Mouse (Mus musculus) erythroblast, adult 5-6 weeks (primary cell): ENCODE data around the gene Zfp362. TPM values are rescaled to one million over a fixed set of nuclear protein-coding genes. Genes with fewer than 3 reads are reported as not detected.
A peak's percentile ranks its signal among the peaks of the same experiment; 100 is the strongest.

Source experiments
- ATAC-seq: replicated peaks from 2 replicates; pipeline ENCODE4 v1.8.0; 2016; ENCODE audit warnings: moderate number of reproducible peaks, mild to moderate bottlenecking, moderate TSS enrichment, inconsistent platforms; ENCODE audit not compliant: poor library complexity, low FRiP score, severe bottlenecking
- total RNA-seq, 2 experiments: library from RNA; stranded (forward) in 1 of 2; stranded (reverse) in 1 of 2; fragments of 150-400 nt in 1 of 2; fragments of 200-764, 138-1000 nt in 1 of 2; gene quantifications; 2 replicates each; pipeline versions ENCODE4 v1.2.3 to v1.2.4; 2015 to 2017; ENCODE audit warnings: low replicate concordance in 2 of 2

The Zfp362 gene
- total RNA-seq, 2 experiments from 2014 or later = 0.09 to 2.1 TPM

GRCm38 (mm10) chr4:128803569-128803968, 2.3 kb downstream of the Zfp362 start:
- no peak for ATAC-seq

GRCm38 (mm10) chr4:128801675-128802465, 4.0 kb downstream of the Zfp362 start:
- ATAC-seq = no peak

GRCm38 (mm10) chr4:128796788-128797187, 9.1 kb downstream of the Zfp362 start:
- no peak for ATAC-seq

- no peak for ATAC-seq
Measured at GRCm38 (mm10) chr4:128795596-128795995, 10.2 kb downstream of the Zfp362 start.

DNA sequence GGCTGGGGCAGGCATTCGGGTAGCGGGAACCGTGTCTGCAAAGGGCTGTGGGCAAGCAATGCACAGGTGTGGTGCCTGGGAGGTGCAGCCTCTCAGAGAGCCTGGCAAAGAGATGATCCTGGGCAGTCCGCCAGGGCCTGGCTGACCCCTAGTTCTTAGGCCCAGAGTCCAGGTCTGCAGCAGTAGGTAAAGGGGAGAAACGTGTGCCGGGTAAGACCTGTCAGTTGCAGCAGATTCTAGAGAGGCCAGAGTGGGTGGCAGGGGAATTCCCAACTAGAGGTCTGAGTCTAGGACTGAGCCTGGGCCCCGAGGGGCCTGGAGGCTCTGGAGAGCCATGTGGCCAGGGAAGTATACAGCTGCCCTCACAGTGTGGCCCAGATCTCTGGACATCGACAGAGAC, 11.6 kb downstream of the Zfp362 start:
- ATAC-seq = no peak

DNA sequence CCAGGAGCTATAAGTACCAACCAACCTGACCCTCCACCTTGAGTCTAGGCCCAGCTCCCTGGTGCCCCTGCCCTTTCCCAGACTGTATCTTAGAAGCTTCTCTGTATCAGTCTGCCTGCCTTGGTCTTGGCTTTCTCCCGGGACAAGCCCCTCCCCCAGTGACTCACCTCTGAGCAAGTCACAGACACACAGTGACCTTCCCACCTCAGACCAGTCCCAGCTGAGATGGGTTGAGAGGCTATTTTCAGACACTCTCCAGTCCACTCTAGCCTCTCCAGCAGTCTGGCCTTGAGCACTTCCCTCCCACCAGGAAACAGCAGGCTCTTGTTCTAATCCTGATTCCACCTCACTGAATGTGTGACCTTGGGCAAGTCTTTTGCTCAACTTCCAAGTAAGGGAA, 12.1 kb downstream of the Zfp362 start:
- ATAC-seq = no peak

- no peak for ATAC-seq
Measured at GRCm38 (mm10) chr4:128789646-128790045, 16.2 kb downstream of the Zfp362 start.

GRCm38 (mm10) chr4:128788108-128788507, 17.7 kb downstream of the Zfp362 start:
- no peak for ATAC-seq

DNA sequence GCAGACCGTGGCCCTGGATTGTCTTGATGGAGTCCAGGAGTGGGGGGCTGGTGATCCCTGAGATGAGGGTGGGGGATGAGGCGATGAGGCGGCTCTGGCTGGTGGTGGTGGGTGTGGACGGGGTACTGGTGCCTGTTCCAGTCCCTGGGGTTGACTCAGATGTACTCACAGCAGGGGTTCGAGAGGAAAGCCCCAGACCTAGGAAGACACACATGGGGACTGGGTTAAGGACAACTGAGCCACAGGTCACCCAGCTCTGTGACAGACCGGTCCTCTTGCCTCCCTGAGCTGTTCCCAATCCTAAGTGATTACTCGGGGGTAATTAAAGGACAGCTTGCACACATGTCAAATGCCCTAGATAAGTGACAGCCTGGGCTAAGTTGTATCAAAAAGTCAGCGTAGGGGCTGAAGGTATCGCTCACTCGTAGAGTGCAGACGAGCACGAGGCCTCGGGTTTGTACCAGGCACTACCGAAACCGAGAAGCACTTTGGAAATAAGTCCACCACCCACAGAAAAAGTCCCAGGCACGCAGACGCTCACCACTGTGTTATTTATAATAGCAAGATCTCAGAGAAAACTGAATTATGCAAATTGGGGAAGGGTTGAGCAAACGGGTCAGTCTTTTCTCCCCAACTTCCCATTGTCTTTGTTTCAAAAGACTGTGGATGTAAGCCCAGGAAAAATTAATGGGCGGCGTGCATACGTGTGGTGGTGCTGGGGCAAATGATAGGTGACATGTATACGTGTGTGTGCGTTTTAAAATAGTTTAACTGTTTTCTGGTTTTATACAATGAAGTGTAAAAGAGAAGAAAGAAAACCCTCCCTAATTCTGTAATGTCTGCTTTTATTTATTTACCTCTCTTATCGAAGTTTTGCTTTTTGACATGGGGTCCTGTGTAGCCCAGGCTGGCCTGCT, 18.6 kb downstream of the Zfp362 start:
- ATAC-seq = no peak

GRCm38 (mm10) chr4:128785921-128786654, 19.8 kb downstream of the Zfp362 start:
- ATAC-seq = no peak

DNA sequence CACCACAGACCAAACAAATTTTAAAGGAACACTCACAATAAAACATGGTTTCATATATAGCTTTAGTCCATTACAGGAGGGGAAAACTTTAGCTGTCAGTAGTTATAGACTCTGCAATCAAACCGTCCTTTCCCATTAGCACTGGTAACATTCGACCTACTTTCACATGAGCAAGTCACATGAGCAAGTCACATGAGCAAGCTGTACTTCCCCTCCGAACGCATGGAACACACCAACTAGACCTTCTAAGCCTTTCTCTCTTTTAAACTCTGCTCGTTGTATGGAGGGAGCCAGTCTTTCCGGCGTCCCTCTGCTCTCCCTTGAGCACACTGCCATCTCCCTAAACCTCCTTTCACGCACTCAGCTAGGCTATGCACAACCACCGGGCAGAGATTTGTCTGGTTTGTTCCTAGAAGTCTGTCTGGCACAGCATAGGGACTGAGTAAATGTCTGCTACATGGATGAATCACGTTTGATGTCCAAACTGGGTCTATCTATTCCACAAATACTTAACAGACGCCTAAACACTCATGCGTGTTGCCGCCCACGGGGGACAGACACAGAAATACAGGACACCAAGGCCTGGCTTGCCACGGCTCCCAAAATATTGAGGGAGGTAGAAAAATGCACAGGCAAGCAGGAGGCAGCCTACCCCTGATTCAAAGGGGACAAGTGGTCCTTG, 20.8 kb downstream of the Zfp362 start:
- no peak for ATAC-seq

DNA sequence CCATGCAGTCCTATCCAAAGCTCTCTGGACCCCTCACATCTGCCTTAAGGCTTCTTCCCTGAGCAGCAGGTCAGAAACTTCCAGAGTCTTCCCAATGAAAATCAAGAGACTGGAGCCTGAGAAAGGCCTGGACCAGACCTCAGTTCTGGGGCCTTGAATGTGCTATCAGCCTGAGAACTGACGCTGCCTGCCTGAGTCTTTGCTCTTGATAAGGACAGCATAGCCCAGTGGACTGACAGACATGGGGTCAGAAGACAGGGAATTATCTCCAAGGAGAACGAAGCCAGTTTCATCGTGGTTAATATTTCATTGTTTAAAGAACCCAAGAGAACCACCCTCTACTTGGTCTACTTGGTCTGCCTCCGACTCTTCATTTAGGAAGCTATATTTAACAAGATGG, 23.2 kb downstream of the Zfp362 start:
- ATAC-seq = no peak

DNA sequence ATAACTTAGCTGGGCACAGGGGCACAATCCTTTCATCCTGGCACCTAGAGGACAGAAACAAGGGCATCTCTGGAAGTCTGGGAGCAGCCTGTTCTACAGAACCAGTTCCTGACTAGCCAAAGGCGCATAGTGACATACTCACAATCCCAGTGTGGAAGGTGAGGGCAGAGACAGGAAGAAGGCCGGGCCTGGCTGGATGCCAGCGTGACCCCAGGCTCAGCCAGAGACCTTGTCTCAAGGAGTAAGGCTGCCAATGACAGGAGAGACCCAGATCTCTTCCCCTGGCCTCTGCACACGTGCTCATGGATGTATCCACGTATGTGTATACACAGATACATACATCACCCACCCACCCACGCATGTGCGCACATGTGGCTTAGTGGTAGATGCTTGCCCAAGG, 23.8 kb downstream of the Zfp362 start:
- ATAC-seq = no peak

- ATAC-seq = no peak
Measured at GRCm38 (mm10) chr4:128777593-128777992, 28.3 kb downstream of the Zfp362 start.

DNA sequence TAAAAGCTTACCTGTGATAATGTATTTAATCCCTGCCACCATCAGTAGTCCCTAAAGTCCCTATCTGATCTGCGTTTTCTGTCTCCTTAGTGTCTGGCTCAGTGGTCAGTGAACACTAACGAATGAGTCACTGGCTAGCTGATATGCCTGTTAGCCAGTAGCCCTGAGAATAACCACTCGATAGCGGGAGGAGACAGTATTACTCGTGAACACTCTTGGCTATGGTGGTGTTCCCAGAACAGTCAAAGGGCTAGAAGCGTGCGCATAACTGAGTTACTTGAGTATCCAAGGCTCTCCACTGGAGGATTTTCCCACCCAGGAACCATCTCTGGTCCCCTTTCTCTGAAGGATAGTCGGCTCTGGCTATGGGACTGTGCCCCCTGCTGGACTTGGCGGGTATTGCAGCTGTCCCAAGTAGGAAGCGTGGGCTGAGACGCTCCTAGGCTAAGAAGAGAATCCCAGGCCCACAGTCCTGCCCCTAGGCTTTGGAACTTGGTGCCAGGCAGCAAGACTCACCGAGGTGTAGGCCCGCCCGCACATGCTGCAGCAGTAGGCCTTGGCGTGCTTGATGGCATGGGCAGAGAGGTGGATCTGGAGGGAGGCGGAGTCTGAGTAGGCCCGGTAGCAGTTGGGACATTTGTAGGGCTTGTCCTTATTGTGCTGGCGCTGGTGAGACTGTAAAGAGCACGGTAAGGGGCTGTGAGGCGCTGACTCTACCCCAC, 29.1 kb downstream of the Zfp362 start:
- ATAC-seq = peak; percentile 77

- ATAC-seq = peak; percentile 64
Measured at GRCm38 (mm10) chr4:128774467-128774866, 31.4 kb downstream of the Zfp362 start.

- no peak for ATAC-seq
Measured at GRCm38 (mm10) chr4:128773820-128774219, 32.0 kb downstream of the Zfp362 start.

DNA sequence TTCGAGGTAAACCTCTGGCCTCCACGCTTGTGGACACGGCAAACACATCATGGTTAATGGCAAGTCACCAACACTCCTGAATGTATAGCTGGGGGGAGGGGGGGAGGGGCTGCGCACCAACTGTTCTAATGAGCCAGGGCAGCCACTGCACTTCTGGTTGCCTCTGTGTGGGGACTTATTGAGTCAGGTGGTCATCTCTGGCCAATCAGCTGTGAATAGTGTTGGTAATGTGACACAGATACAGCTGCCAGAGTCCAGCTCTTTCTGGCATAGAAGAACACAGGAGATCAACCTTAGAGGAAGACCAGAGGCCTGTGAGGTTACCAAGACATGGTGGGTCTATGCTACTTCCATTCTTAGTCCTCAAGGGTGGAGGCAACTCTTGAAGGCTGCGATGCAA, 35.1 kb downstream of the Zfp362 start:
- no peak for ATAC-seq
